Mouse (Mus musculus) liver, adult 2 months (tissue): ENCODE data around the gene Rnaset2a. TPM values are rescaled to one million over a fixed set of nuclear protein-coding genes. Genes with fewer than 3 reads are reported as not detected.
"Not testable (repeated sequence)": the region's sequence is repeated elsewhere in the genome, so short reads cannot be mapped to it uniquely, and the experiment has no call there.

Experiments
- DNase-seq: peaks from one replicate; pipeline ENCODE4 v3.0.0-alpha.2; 2011; ENCODE audit warnings: low read depth, low spot score; ENCODE audit errors: extremely low read depth
- H3K27ac ChIP-seq: fragments of 200-500 bp; replicated peaks from 2 replicates; pipeline ENCODE4 v1.5.1; 2012; ENCODE audit warnings: low read depth, mild to moderate bottlenecking, control low read depth, inconsistent platforms, low read length; ENCODE audit not compliant: insufficient read depth
- H3K27me3 ChIP-seq: fragments of 200-500 bp; 2 replicates; pipeline ENCODE4 v1.6.1; 2012; ENCODE audit warnings: mild to moderate bottlenecking, moderate library complexity, low read length, inconsistent platforms; ENCODE audit not compliant: control insufficient read depth, insufficient read depth
- H3K36me3 ChIP-seq: fragments of 200-500 bp; 2 replicates; pipeline ENCODE4 v1.6.1; 2012; ENCODE audit warnings: low read length, inconsistent platforms; ENCODE audit not compliant: control insufficient read depth, insufficient read depth
- H3K4me1 ChIP-seq: fragments of 200-500 bp; 2 replicates; pipeline ENCODE4 v1.6.1; 2011; ENCODE audit warnings: low read length; ENCODE audit not compliant: control insufficient read depth, insufficient read depth
- H3K4me3 ChIP-seq: fragments of 200-500 bp; 2 replicates; pipeline ENCODE4 v1.5.1; 2011; ENCODE audit warnings: low read depth, mild to moderate bottlenecking, control low read depth, low read length, moderate library complexity; ENCODE audit not compliant: insufficient read depth
- H3K79me2 ChIP-seq: fragments of 200-500 bp; 2 replicates; pipeline ENCODE4 v1.6.1; 2012; ENCODE audit warnings: inconsistent platforms, mild to moderate bottlenecking, low read length, moderate library complexity; ENCODE audit not compliant: control insufficient read depth, insufficient read depth
- H3K9ac ChIP-seq: fragments of 200-500 bp; 2 replicates; pipeline ENCODE4 v1.6.1; 2012; ENCODE audit warnings: low read depth, mild to moderate bottlenecking, control low read depth, inconsistent platforms, low read length
- CTCF ChIP-seq: fragments of 200-500 bp; IDR thresholded peaks from 2 replicates; pipeline ENCODE4 v1.5.1; 2011; ENCODE audit warnings: low read depth, low read length, control low read depth
- POLR2A ChIP-seq: fragments of 200-500 bp; IDR thresholded peaks from 2 replicates; pipeline ENCODE4 v1.6.1; 2011; ENCODE audit warnings: low read length, control low read depth; ENCODE audit not compliant: insufficient read depth; ENCODE audit errors: extremely low read depth
- WGBS: fragments of 180-500 bp; shearing (Covaris S2); methylation state at CpG from one replicate; pipeline ENCODE4 v1.1.7; 2018; 5-methylcytosine and 5-hydroxymethylcytosine counted together
- polyA plus RNA-seq: library from polyadenylated mRNA; depleted of rRNA; stranded (reverse); fragments of >200 nt; gene quantifications from 2 replicates; pipeline ENCODE4 v1.2.3, GENCODE M21; 2012; rRNA removed
- total RNA-seq: library from RNA; depleted of rRNA; stranded (reverse); fragments of >200 nt; gene quantifications from 2 replicates; pipeline ENCODE4 v1.2.3, GENCODE M21; 2014; rRNA removed

Gene Rnaset2a
- total RNA-seq (44.9 and 51.8 TPM in 2 replicates), polyA plus RNA-seq (36.9 and 39.7 TPM in 2 replicates)

DNA sequence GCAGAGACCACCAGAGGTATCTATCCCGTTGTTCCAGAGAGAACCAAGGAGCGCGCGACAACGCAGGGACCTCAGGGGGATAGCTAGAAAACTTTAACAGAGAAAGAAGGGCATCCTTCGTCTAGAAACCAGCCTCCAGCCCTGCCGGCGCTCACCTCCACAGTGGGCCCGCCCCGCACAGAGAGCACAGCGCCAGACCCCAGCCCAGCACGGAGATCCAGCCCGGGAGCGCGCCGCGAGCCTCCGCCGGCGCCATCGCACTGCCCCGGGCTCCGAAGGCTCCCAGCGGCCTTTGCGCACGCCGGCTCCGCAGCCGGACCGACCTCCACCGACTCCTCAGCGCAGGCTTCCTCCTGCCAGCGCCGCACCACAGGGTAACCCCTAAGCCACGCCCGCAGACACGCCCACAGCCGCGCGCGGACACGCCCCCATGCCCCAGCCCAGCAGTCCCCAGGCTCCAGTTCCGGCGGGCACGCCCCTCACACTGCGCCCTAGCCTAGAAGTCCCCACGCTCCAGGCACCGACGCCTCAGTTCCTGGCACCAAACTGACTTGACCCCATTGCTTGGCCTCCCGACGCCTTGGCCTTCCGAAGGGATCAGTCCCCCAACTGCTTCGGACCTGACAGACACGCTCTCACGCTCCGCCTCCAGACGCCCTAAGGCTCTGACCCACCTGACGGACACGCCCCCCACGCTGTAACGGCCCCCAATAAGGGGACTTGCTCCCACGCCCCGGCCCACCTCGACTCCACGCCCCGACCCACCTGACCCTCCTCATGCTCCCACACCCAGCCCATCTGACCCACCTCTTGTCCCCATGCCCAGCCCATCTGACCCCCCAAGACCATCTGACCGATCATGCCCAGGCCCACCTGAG, at the start of gene Rnaset2a, which contains the start of gene Gm49673:
Gene Rnaset2a, minus strand, starts transcription at position 659 of the 878 bp plus-strand sequence.
Gene Gm49673, minus strand, starts transcription at position 350 of the 878 bp plus-strand sequence.
- peak; percentile 19 for DNase-seq
- H3K4me3 ChIP-seq = peak within 1 kb of the TSS; percentile 60
- peak within 1 kb of the TSS; percentile 84 for H3K9ac ChIP-seq
- peak within 1 kb of the TSS; percentile 66 for H3K27ac ChIP-seq
- H3K27me3 ChIP-seq, H3K79me2 ChIP-seq, H3K36me3 ChIP-seq, H3K4me1 ChIP-seq: not testable (repeated sequence)
- WGBS = 2% methylated on average over 49 of the region's 67 CpGs

- H3K27ac ChIP-seq = no peak overlapping the region
- H3K27me3 ChIP-seq = no peaks in the 10 kb centered on the region
- H3K36me3 ChIP-seq = peaks cover 30% of the 10 kb centered on the region
- no peak overlapping the region for H3K4me3 ChIP-seq
- H3K4me1 ChIP-seq = no peaks in the 10 kb centered on the region
- no peak for TF ChIP-seq CTCF
- TF ChIP-seq POLR2A = no peak
- DNase-seq = no peak
- no peaks in the 10 kb centered on the region for H3K79me2 ChIP-seq
- 89% methylated on average over 3 of the region's 3 CpGs for WGBS
- no peak overlapping the region for H3K9ac ChIP-seq
Observed at GRCm38 (mm10) chr17:8197652-8198051, 49.8 kb upstream of the Rnaset2a start.

GRCm38 (mm10) chr17:8195685-8196376, 47.9 kb upstream of the Rnaset2a start:
- no peak overlapping the region for H3K4me3 ChIP-seq
- WGBS = 86% methylated on average over 8 of the region's 8 CpGs
- H3K27ac ChIP-seq = no peak overlapping the region
- no peaks in the 10 kb centered on the region for H3K27me3 ChIP-seq
- no peaks in the 10 kb centered on the region for H3K4me1 ChIP-seq
- peak; percentile 25 for DNase-seq
- no peaks in the 10 kb centered on the region for H3K79me2 ChIP-seq
- no peak overlapping the region for H3K9ac ChIP-seq
- H3K36me3 ChIP-seq = peaks cover 42% of the 10 kb centered on the region
- TF ChIP-seq CTCF (no peak), POLR2A (no peak)

GRCm38 (mm10) chr17:8193678-8194077, 45.8 kb upstream of the Rnaset2a start:
- H3K79me2 ChIP-seq = no peaks in the 10 kb centered on the region

GRCm38 (mm10) chr17:8184217-8184616, 36.3 kb upstream of the Rnaset2a start:
- Histone ChIP-seq H3K27ac (no peak overlapping the region), H3K4me3 (no peak overlapping the region), H3K9ac (no peak overlapping the region), H3K4me1 (no peaks in the 10 kb centered on the region), H3K36me3 (peaks cover 56% of the 10 kb centered on the region), H3K27me3 (no peaks in the 10 kb centered on the region), H3K79me2 (no peaks in the 10 kb centered on the region)
- no peak for DNase-seq
- TF ChIP-seq CTCF (no peak), POLR2A (no peak)
- WGBS = 86% methylated on average over 7 of the region's 7 CpGs

More at GRCm38 (mm10) chr17:8193678-8194077, 45.8 kb upstream of the Rnaset2a start:
- DNase-seq = no peak
- Histone ChIP-seq H3K4me3 (no peak overlapping the region), H3K9ac (no peak overlapping the region), H3K4me1 (no peaks in the 10 kb centered on the region), H3K36me3 (peaks cover 57% of the 10 kb centered on the region), H3K27me3 (no peaks in the 10 kb centered on the region), H3K27ac (no peak overlapping the region)
- WGBS = 94% methylated on average over 8 of the region's 8 CpGs
- TF ChIP-seq CTCF = no peak

- TF ChIP-seq CTCF = no peak
- TF ChIP-seq POLR2A = no peak
Observed at GRCm38 (mm10) chr17:8183815-8184214, 35.9 kb upstream of the Rnaset2a start.

More at GRCm38 (mm10) chr17:8183815-8184214, 35.9 kb upstream of the Rnaset2a start:
- Histone ChIP-seq H3K79me2 (no peaks in the 10 kb centered on the region), H3K27ac (no peak overlapping the region), H3K36me3 (peaks cover 57% of the 10 kb centered on the region), H3K27me3 (no peaks in the 10 kb centered on the region), H3K4me1 (no peaks in the 10 kb centered on the region), H3K9ac (no peak overlapping the region), H3K4me3 (no peak overlapping the region)
- no peak for DNase-seq
- WGBS = 94% methylated on average over 5 of the region's 5 CpGs
